Mouse (Mus musculus): ENCODE results near the gene Dpp4. TPM values are rescaled to one million over a fixed set of nuclear protein-coding genes. Genes with fewer than 3 reads are reported as not detected.

The Dpp4 gene
- polyA plus RNA-seq, 1 experiment from 2014 or later: 0.80 TPM

- no peaks in the 10 kb centered on the region for H3K4me1 ChIP-seq (ENCODE audit: control insufficient read depth, insufficient read depth, low read length)
- H3K4me2 ChIP-seq (ENCODE audit: low read depth): no peak overlapping the region
- no peaks in the 10 kb centered on the region for H3K36me3 ChIP-seq (ENCODE audit: control insufficient read depth, insufficient read depth, low read length)
- ATAC-seq (ENCODE audit: insufficient read depth, low FRiP score, low TSS enrichment) (no peak), DNase-seq (ENCODE audit: low spot score) (no peak)
- no peaks in the 10 kb centered on the region for H3K9me3 ChIP-seq (ENCODE audit: control insufficient read depth, low read length)
- 84% methylated on average over 3 of the region's 3 CpGs for WGBS
- H3K9ac ChIP-seq (ENCODE audit: low read length): no peak overlapping the region
- H3K27me3 ChIP-seq (ENCODE audit: control insufficient read depth, insufficient read depth, low read length): no peaks in the 10 kb centered on the region
- no peak overlapping the region for H3K4me3 ChIP-seq (ENCODE audit: low read depth, low read length)
- H3K27ac ChIP-seq (ENCODE audit: low read depth, low read length): no peak overlapping the region
These were observed 92.5 kb downstream of the Dpp4 start for GRCm38 (mm10) chr2:62319489-62319888.

- Histone ChIP-seq H3K4me1 (ENCODE audit: control insufficient read depth, insufficient read depth, low read length) (no peaks in the 10 kb centered on the region), H3K9ac (ENCODE audit: low read length) (no peak overlapping the region), H3K27ac (ENCODE audit: low read depth, low read length) (no peak overlapping the region), H3K4me3 (ENCODE audit: low read depth, low read length) (no peak overlapping the region), H3K27me3 (ENCODE audit: control insufficient read depth, insufficient read depth, low read length) (no peaks in the 10 kb centered on the region), H3K4me2 (ENCODE audit: low read depth) (no peak overlapping the region), H3K36me3 (ENCODE audit: control insufficient read depth, insufficient read depth, low read length) (no peaks in the 10 kb centered on the region), H3K9me3 (ENCODE audit: control insufficient read depth, low read length) (no peaks in the 10 kb centered on the region)
- DNase-seq (ENCODE audit: low spot score) (no peak), ATAC-seq (ENCODE audit: insufficient read depth, low FRiP score, low TSS enrichment) (no peak)
- WGBS: 75% methylated on average over 2 of the region's 2 CpGs
These were observed 95.1 kb downstream of the Dpp4 start for GRCm38 (mm10) chr2:62316930-62317329.

- DNase-seq (ENCODE audit: low spot score): no peak
- 91% methylated on average over 2 of the region's 2 CpGs for WGBS
These were observed 104.6 kb downstream of the Dpp4 start for GRCm38 (mm10) chr2:62307477-62307876.

GRCm38 (mm10) chr2:62306978-62307377, 105.1 kb downstream of the Dpp4 start:
- no peak for ATAC-seq (ENCODE audit: insufficient read depth, low FRiP score, low TSS enrichment)
- H3K4me3 ChIP-seq (ENCODE audit: low read depth, low read length): no peak overlapping the region
- H3K27me3 ChIP-seq (ENCODE audit: control insufficient read depth, insufficient read depth, low read length): no peaks in the 10 kb centered on the region
- no peaks in the 10 kb centered on the region for H3K36me3 ChIP-seq (ENCODE audit: control insufficient read depth, insufficient read depth, low read length)
- H3K4me2 ChIP-seq (ENCODE audit: low read depth): no peak overlapping the region
- DNase-seq (ENCODE audit: low spot score): no peak
- no peaks in the 10 kb centered on the region for H3K9me3 ChIP-seq (ENCODE audit: control insufficient read depth, low read length)
- 92% methylated on average over 5 of the region's 5 CpGs for WGBS
- H3K9ac ChIP-seq (ENCODE audit: low read length): no peak overlapping the region
- H3K4me1 ChIP-seq (ENCODE audit: control insufficient read depth, insufficient read depth, low read length): no peaks in the 10 kb centered on the region
- H3K27ac ChIP-seq (ENCODE audit: low read depth, low read length): no peak overlapping the region

More at GRCm38 (mm10) chr2:62307477-62307876, 104.6 kb downstream of the Dpp4 start:
- H3K4me1 ChIP-seq (ENCODE audit: control insufficient read depth, insufficient read depth, low read length): no peaks in the 10 kb centered on the region
- no peak overlapping the region for H3K9ac ChIP-seq (ENCODE audit: low read length)
- no peaks in the 10 kb centered on the region for H3K36me3 ChIP-seq (ENCODE audit: control insufficient read depth, insufficient read depth, low read length)
- H3K4me2 ChIP-seq (ENCODE audit: low read depth): no peak overlapping the region
- H3K9me3 ChIP-seq (ENCODE audit: control insufficient read depth, low read length): no peaks in the 10 kb centered on the region
- no peak overlapping the region for H3K27ac ChIP-seq (ENCODE audit: low read depth, low read length)
- no peak for ATAC-seq (ENCODE audit: insufficient read depth, low FRiP score, low TSS enrichment)
- no peak overlapping the region for H3K4me3 ChIP-seq (ENCODE audit: low read depth, low read length)
- H3K27me3 ChIP-seq (ENCODE audit: control insufficient read depth, insufficient read depth, low read length): no peaks in the 10 kb centered on the region

GRCm38 (mm10) chr2:62301716-62302115, 110.3 kb downstream of the Dpp4 start:
- WGBS: 86% methylated on average over 2 of the region's 2 CpGs

GRCm38 (mm10) chr2:62293846-62294245, 118.2 kb downstream of the Dpp4 start:
- H3K9ac ChIP-seq (ENCODE audit: low read length): no peak overlapping the region
- no peaks in the 10 kb centered on the region for H3K4me1 ChIP-seq (ENCODE audit: control insufficient read depth, insufficient read depth, low read length)
- H3K27me3 ChIP-seq (ENCODE audit: control insufficient read depth, insufficient read depth, low read length): no peaks in the 10 kb centered on the region
- H3K9me3 ChIP-seq (ENCODE audit: control insufficient read depth, low read length): no peaks in the 10 kb centered on the region
- ATAC-seq (ENCODE audit: insufficient read depth, low FRiP score, low TSS enrichment): no peak
- no peak overlapping the region for H3K4me2 ChIP-seq (ENCODE audit: low read depth)
- WGBS: 67% methylated on average over 2 of the region's 2 CpGs
- H3K4me3 ChIP-seq (ENCODE audit: low read depth, low read length): no peak overlapping the region
- no peaks in the 10 kb centered on the region for H3K36me3 ChIP-seq (ENCODE audit: control insufficient read depth, insufficient read depth, low read length)
- no peak for DNase-seq (ENCODE audit: low spot score)
- no peak overlapping the region for H3K27ac ChIP-seq (ENCODE audit: low read depth, low read length)

More at GRCm38 (mm10) chr2:62301716-62302115, 110.3 kb downstream of the Dpp4 start:
- H3K4me2 ChIP-seq (ENCODE audit: low read depth): no peak overlapping the region
- H3K4me3 ChIP-seq (ENCODE audit: low read depth, low read length): no peak overlapping the region
- H3K4me1 ChIP-seq (ENCODE audit: control insufficient read depth, insufficient read depth, low read length): no peaks in the 10 kb centered on the region
- ATAC-seq (ENCODE audit: insufficient read depth, low FRiP score, low TSS enrichment) (no peak), DNase-seq (ENCODE audit: low spot score) (no peak)
- no peaks in the 10 kb centered on the region for H3K27me3 ChIP-seq (ENCODE audit: control insufficient read depth, insufficient read depth, low read length)
- no peak overlapping the region for H3K27ac ChIP-seq (ENCODE audit: low read depth, low read length)
- H3K9ac ChIP-seq (ENCODE audit: low read length): no peak overlapping the region
- no peaks in the 10 kb centered on the region for H3K36me3 ChIP-seq (ENCODE audit: control insufficient read depth, insufficient read depth, low read length)
- H3K9me3 ChIP-seq (ENCODE audit: control insufficient read depth, low read length): no peaks in the 10 kb centered on the region

- Histone ChIP-seq H3K27ac (ENCODE audit: low read depth, low read length) (no peak overlapping the region), H3K9ac (ENCODE audit: low read length) (no peak overlapping the region), H3K9me3 (ENCODE audit: control insufficient read depth, low read length) (no peaks in the 10 kb centered on the region), H3K4me3 (ENCODE audit: low read depth, low read length) (no peak overlapping the region), H3K36me3 (ENCODE audit: control insufficient read depth, insufficient read depth, low read length) (no peaks in the 10 kb centered on the region), H3K4me1 (ENCODE audit: control insufficient read depth, insufficient read depth, low read length) (no peaks in the 10 kb centered on the region), H3K27me3 (ENCODE audit: control insufficient read depth, insufficient read depth, low read length) (no peaks in the 10 kb centered on the region), H3K4me2 (ENCODE audit: low read depth) (no peak overlapping the region)
- no peak for ATAC-seq (ENCODE audit: insufficient read depth, low FRiP score, low TSS enrichment)
- 80% methylated on average over 4 of the region's 4 CpGs for WGBS
- DNase-seq (ENCODE audit: low spot score): no peak
These were observed 124.5 kb downstream of the Dpp4 start for GRCm38 (mm10) chr2:62287532-62287931.

- Histone ChIP-seq H3K9ac (ENCODE audit: low read length) (no peak overlapping the region), H3K4me1 (ENCODE audit: control insufficient read depth, insufficient read depth, low read length) (no peaks in the 10 kb centered on the region), H3K27me3 (ENCODE audit: control insufficient read depth, insufficient read depth, low read length) (no peaks in the 10 kb centered on the region), H3K9me3 (ENCODE audit: control insufficient read depth, low read length) (no peaks in the 10 kb centered on the region), H3K36me3 (ENCODE audit: control insufficient read depth, insufficient read depth, low read length) (no peaks in the 10 kb centered on the region), H3K4me3 (ENCODE audit: low read depth, low read length) (no peak overlapping the region), H3K27ac (ENCODE audit: low read depth, low read length) (no peak overlapping the region), H3K4me2 (ENCODE audit: low read depth) (no peak overlapping the region)
- ATAC-seq (ENCODE audit: insufficient read depth, low FRiP score, low TSS enrichment) (no peak), DNase-seq (ENCODE audit: low spot score) (no peak)
- WGBS: 2% methylated on average over 2 of the region's 2 CpGs
These were observed 126.2 kb downstream of the Dpp4 start for GRCm38 (mm10) chr2:62285847-62286246.

- ATAC-seq (ENCODE audit: insufficient read depth, low FRiP score, low TSS enrichment): no peak
- H3K9ac ChIP-seq (ENCODE audit: low read length): no peak overlapping the region
These were observed 127.0 kb downstream of the Dpp4 start for GRCm38 (mm10) chr2:62285026-62285425.

More at GRCm38 (mm10) chr2:62285026-62285425, 127.0 kb downstream of the Dpp4 start:
- no peaks in the 10 kb centered on the region for H3K9me3 ChIP-seq (ENCODE audit: control insufficient read depth, low read length)
- 90% methylated on average over 2 of the region's 2 CpGs for WGBS
- no peak overlapping the region for H3K4me3 ChIP-seq (ENCODE audit: low read depth, low read length)
- H3K4me2 ChIP-seq (ENCODE audit: low read depth): no peak overlapping the region
- H3K27me3 ChIP-seq (ENCODE audit: control insufficient read depth, insufficient read depth, low read length): no peaks in the 10 kb centered on the region
- H3K27ac ChIP-seq (ENCODE audit: low read depth, low read length): no peak overlapping the region
- DNase-seq (ENCODE audit: low spot score): no peak
- H3K4me1 ChIP-seq (ENCODE audit: control insufficient read depth, insufficient read depth, low read length): no peaks in the 10 kb centered on the region
- H3K36me3 ChIP-seq (ENCODE audit: control insufficient read depth, insufficient read depth, low read length): no peaks in the 10 kb centered on the region
